Mouse (Mus musculus) testis, adult 2 months (tissue): ENCODE measurements around the gene Egfem1.

Experiments
- CTCF ChIP-seq: fragments of 200-500 bp; IDR thresholded peaks from 2 replicates; pipeline ENCODE4 v1.5.1; 2012; ENCODE audit warnings: low read depth, mild to moderate bottlenecking, inconsistent platforms, low read length, moderate library complexity; ENCODE audit not compliant: control insufficient read depth, insufficient read depth, insufficient replicate concordance
- POLR2A ChIP-seq: fragments of 200-500 bp; IDR thresholded peaks from 2 replicates; pipeline ENCODE4 v1.6.1; 2012; ENCODE audit warnings: low read depth, mild to moderate bottlenecking, inconsistent platforms, low read length, moderate library complexity; ENCODE audit not compliant: control insufficient read depth

- TF ChIP-seq CTCF (no peak), POLR2A (no peak)
Observed at GRCm38 (mm10) chr3:29098467-29098866, 16.6 kb downstream of the Egfem1 start.
